Mouse (Mus musculus): ENCODE results near the gene St6galnac3. TPM values are rescaled to one million over a fixed set of nuclear protein-coding genes. Genes with fewer than 3 reads are reported as not detected.
A peak's percentile ranks its signal among the peaks of the same experiment; 100 is the strongest.

St6galnac3 gene
- polyA plus RNA-seq, 1 experiment from 2014 or later: 41.4 TPM

DNA sequence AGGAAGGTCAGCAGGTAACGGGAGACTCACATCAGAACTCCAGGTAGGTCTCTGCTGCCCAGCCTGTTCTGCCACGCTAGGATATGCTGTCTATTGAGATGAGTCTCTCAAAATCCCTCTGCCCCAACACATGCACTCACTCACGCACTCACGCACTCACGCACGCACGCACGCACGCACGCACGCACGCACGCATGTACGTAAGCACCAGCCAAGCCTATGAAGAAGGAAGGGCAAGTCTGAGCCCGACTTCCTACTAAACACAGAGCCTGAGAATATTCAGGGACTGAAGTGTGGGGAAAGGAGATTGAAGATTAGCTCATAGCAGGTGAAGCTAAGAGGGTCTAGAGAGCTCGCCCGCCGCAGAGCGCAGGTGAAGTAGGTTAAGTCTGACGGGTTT lies 249.5 kb downstream of the St6galnac3 start:
- H3K27me3 ChIP-seq (ENCODE audit: control insufficient read depth, insufficient read depth, low read length): no peaks in the 10 kb centered on the region
- no peak overlapping the region for H3K9ac ChIP-seq (ENCODE audit: low read length)
- no peaks in the 10 kb centered on the region for H3K9me3 ChIP-seq (ENCODE audit: control insufficient read depth, low read length)
- no peaks in the 10 kb centered on the region for H3K36me3 ChIP-seq (ENCODE audit: control insufficient read depth, insufficient read depth, low read length)
- 93% methylated on average over 20 of the region's 20 CpGs for WGBS
- H3K4me1 ChIP-seq (ENCODE audit: control insufficient read depth, insufficient read depth, low read length): no peaks in the 10 kb centered on the region; the same call in 1 of the 2 replicates
- DNase-seq (ENCODE audit: low spot score): no peak
- no peak for ATAC-seq (ENCODE audit: insufficient read depth, low FRiP score, low TSS enrichment)
- no peak overlapping the region for H3K4me3 ChIP-seq (ENCODE audit: low read depth, low read length)
- no peak overlapping the region for H3K27ac ChIP-seq (ENCODE audit: low read depth, low read length)
- H3K4me2 ChIP-seq (ENCODE audit: low read depth): no peak overlapping the region

DNA sequence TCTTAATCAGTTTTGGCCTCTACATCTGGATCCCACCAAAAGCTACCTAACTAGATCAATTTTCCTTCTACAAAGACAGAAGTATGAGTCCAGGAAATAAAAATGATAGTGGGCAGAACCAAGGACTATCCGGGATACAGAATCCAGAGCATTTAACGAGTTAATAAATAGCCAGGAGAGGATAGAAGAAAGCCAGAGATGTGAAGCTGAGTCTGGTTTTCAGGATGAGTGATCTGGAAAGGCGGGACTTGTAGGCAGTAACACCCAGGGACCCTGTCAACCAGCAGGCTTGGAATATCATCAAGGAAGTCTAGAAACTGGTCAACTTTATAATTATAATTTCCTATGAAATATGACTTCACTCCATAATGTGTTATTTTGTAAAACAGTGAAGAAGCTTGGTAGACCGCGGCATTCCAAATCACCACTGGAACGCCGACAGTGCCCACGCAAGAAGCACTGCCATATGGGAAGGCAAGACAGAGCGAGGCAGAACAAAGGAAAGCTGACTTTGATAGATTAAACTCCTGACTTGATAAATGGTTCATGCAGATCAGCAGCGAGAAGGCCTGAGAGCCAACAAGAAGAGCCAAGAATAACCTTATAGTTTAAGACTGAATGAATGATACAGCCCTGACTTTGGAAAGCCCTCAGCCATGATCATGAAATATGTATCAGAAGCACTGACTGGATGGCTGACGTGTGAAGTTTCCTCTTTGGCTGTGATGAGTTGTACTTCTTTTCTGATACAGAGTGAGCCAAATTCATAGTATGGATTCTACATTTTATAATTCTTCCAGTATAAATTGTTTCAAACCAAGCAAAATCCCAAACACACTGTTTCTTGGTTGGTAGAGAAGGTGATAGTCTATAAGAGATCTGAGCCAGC lies 252.1 kb downstream of the St6galnac3 start:
- Histone ChIP-seq H3K4me3 (ENCODE audit: low read depth, low read length) (no peak overlapping the region), H3K9ac (ENCODE audit: low read length) (no peak overlapping the region), H3K36me3 (ENCODE audit: control insufficient read depth, insufficient read depth, low read length) (no peaks in the 10 kb centered on the region), H3K4me1 (ENCODE audit: control insufficient read depth, insufficient read depth, low read length) (no peaks in the 10 kb centered on the region), H3K4me2 (ENCODE audit: low read depth) (no peak overlapping the region), H3K27ac (ENCODE audit: low read depth, low read length) (no peak overlapping the region), H3K27me3 (ENCODE audit: control insufficient read depth, insufficient read depth, low read length) (no peaks in the 10 kb centered on the region), H3K9me3 (ENCODE audit: control insufficient read depth, low read length) (no peaks in the 10 kb centered on the region)
- 63% methylated on average over 11 of the region's 11 CpGs for WGBS
- ATAC-seq (ENCODE audit: insufficient read depth, low FRiP score, low TSS enrichment) (no peak), DNase-seq (ENCODE audit: low spot score) (peak; percentile 33)

DNA sequence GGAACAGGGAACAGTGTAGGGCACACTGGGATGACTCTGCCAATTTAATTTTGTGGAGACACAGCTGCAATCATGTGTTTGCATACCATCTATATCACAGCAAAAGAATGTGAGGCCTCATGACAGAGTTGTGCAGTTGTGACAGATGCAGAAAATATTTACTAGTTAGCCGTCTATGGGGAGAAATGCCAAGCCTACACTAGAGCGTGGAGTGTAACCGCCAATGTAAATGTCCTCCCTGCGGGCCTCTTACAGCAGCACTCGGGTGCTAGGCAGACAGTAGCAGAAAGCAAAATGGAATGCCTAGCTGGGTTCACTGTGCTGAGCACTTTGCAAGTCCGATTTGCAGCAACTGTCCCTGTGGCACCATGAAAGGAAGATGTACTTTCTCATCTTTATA lies 261.1 kb downstream of the St6galnac3 start:
- Histone ChIP-seq H3K27me3 (ENCODE audit: control insufficient read depth, insufficient read depth, low read length) (no peaks in the 10 kb centered on the region), H3K4me1 (ENCODE audit: control insufficient read depth, insufficient read depth, low read length) (no peaks in the 10 kb centered on the region), H3K4me2 (ENCODE audit: low read depth) (no peak overlapping the region), H3K9me3 (ENCODE audit: control insufficient read depth, low read length) (no peaks in the 10 kb centered on the region), H3K27ac (ENCODE audit: low read depth, low read length) (no peak overlapping the region), H3K4me3 (ENCODE audit: low read depth, low read length) (no peak overlapping the region), H3K36me3 (ENCODE audit: control insufficient read depth, insufficient read depth, low read length) (no peaks in the 10 kb centered on the region), H3K9ac (ENCODE audit: low read length) (no peak overlapping the region)
- ATAC-seq (ENCODE audit: insufficient read depth, low FRiP score, low TSS enrichment) (no peak), DNase-seq (ENCODE audit: low spot score) (no peak)
- WGBS: 93% methylated on average over 6 of the region's 6 CpGs

DNA sequence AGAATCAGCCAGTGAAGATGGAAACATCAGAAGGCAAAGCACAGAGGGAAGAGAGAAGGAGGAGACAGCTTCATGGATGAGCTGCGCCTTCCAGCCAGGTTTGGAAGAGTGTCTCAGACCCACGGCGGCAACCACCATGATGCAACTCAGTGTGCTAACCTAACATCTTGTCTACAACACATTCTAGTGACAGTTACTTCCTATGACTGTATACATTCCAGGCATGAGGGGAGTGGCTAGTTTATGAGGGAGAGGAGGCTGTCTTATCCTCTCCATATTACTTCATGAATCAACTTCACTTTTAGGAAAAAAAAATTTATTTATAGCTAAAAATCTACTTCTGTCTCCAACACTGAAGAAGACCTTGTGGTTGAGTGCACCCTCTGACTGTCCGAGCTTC lies 264.8 kb downstream of the St6galnac3 start:
- Histone ChIP-seq H3K4me1 (ENCODE audit: control insufficient read depth, insufficient read depth, low read length) (no peaks in the 10 kb centered on the region), H3K4me3 (ENCODE audit: low read depth, low read length) (no peak overlapping the region), H3K4me2 (ENCODE audit: low read depth) (no peak overlapping the region), H3K27ac (ENCODE audit: low read depth, low read length) (no peak overlapping the region), H3K36me3 (ENCODE audit: control insufficient read depth, insufficient read depth, low read length) (no peaks in the 10 kb centered on the region), H3K9ac (ENCODE audit: low read length) (no peak overlapping the region), H3K27me3 (ENCODE audit: control insufficient read depth, insufficient read depth, low read length) (no peaks in the 10 kb centered on the region), H3K9me3 (ENCODE audit: control insufficient read depth, low read length) (no peaks in the 10 kb centered on the region)
- 95% methylated on average over 4 of the region's 4 CpGs for WGBS
- DNase-seq (ENCODE audit: low spot score) (no peak), ATAC-seq (ENCODE audit: insufficient read depth, low FRiP score, low TSS enrichment) (no peak)

DNA sequence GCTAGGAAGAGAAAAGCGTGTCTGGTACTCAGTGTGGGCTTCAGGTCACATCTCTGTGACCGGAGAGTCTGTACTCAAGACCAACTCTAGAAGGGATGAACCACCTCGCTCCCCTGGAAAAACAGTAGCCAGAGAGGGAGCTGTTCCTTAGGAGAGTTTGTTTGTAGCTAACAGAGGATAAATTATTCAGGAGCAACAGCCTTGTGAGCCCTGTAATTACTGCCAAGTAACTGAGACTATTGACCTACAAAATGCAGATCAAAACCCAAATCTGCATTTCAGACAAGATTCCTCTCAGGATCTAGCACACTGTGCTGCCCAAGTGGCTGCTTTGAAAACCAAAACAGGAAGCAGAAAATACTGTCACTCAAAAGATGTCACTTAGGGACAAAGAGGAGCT lies 266.4 kb downstream of the St6galnac3 start:
- Histone ChIP-seq H3K36me3 (ENCODE audit: control insufficient read depth, insufficient read depth, low read length) (no peaks in the 10 kb centered on the region), H3K27ac (ENCODE audit: low read depth, low read length) (no peak overlapping the region), H3K4me2 (ENCODE audit: low read depth) (no peak overlapping the region), H3K9me3 (ENCODE audit: control insufficient read depth, low read length) (no peaks in the 10 kb centered on the region), H3K4me1 (ENCODE audit: control insufficient read depth, insufficient read depth, low read length) (no peaks in the 10 kb centered on the region), H3K9ac (ENCODE audit: low read length) (no peak overlapping the region), H3K27me3 (ENCODE audit: control insufficient read depth, insufficient read depth, low read length) (no peaks in the 10 kb centered on the region), H3K4me3 (ENCODE audit: low read depth, low read length) (no peak overlapping the region)
- WGBS: 86% methylated on average over 3 of the region's 3 CpGs
- DNase-seq (ENCODE audit: low spot score): no peak
- no peak for ATAC-seq (ENCODE audit: insufficient read depth, low FRiP score, low TSS enrichment)

DNA sequence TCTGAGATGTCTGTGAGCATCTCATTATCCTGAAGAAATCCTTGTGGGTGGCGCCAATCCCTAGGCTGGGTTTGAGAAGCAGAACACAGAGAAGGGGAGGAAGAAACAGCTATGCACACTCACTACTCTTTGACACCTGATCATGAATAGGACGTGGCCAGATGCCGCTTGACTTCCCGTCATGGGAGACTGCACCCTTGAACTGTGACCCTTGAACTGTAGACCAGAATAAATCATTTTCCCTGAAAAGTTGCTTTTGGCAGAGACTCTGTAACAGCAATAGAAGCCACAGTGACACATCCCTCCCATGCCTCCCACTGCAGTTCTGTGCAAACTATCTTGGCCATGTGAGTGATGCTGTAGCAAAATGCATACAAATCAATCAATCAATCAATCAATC lies 267.3 kb downstream of the St6galnac3 start:
- WGBS: 82% methylated on average over 4 of the region's 4 CpGs
- Histone ChIP-seq H3K36me3 (ENCODE audit: control insufficient read depth, insufficient read depth, low read length) (no peaks in the 10 kb centered on the region), H3K9me3 (ENCODE audit: control insufficient read depth, low read length) (no peaks in the 10 kb centered on the region), H3K4me1 (ENCODE audit: control insufficient read depth, insufficient read depth, low read length) (no peaks in the 10 kb centered on the region), H3K9ac (ENCODE audit: low read length) (no peak overlapping the region), H3K27me3 (ENCODE audit: control insufficient read depth, insufficient read depth, low read length) (no peaks in the 10 kb centered on the region), H3K4me2 (ENCODE audit: low read depth) (no peak overlapping the region), H3K27ac (ENCODE audit: low read depth, low read length) (no peak overlapping the region), H3K4me3 (ENCODE audit: low read depth, low read length) (no peak overlapping the region)
- ATAC-seq (ENCODE audit: insufficient read depth, low FRiP score, low TSS enrichment) (no peak), DNase-seq (ENCODE audit: low spot score) (no peak)

DNA sequence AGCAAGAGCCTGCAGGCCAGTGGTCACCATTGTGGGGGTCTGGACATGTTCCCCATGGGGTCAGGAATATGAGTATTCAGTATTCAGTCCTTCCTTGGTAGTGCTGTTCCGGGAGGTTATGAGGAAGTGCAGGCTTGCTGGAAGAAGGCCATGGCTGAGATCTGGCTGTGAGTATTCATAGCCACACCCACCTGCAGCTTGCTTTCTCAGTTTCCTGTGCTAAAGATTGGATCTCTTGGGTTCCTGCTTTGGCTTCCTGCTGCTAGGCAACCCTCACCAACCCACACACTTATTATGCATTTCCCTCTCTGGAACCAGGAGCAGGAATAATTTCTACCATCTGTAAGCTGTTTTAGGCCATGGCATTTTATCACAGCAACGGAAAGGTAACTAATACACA lies 267.8 kb downstream of the St6galnac3 start:
- no peak overlapping the region for H3K27ac ChIP-seq (ENCODE audit: low read depth, low read length)
- H3K4me2 ChIP-seq (ENCODE audit: low read depth): no peak overlapping the region
- no peak for DNase-seq (ENCODE audit: low spot score)
- no peak overlapping the region for H3K9ac ChIP-seq (ENCODE audit: low read length)
- no peaks in the 10 kb centered on the region for H3K4me1 ChIP-seq (ENCODE audit: control insufficient read depth, insufficient read depth, low read length)
- WGBS: 83% methylated on average over 2 of the region's 2 CpGs
- no peaks in the 10 kb centered on the region for H3K9me3 ChIP-seq (ENCODE audit: control insufficient read depth, low read length)
- ATAC-seq (ENCODE audit: insufficient read depth, low FRiP score, low TSS enrichment): no peak
- H3K27me3 ChIP-seq (ENCODE audit: control insufficient read depth, insufficient read depth, low read length): no peaks in the 10 kb centered on the region
- no peaks in the 10 kb centered on the region for H3K36me3 ChIP-seq (ENCODE audit: control insufficient read depth, insufficient read depth, low read length)
- no peak overlapping the region for H3K4me3 ChIP-seq (ENCODE audit: low read depth, low read length)

DNA sequence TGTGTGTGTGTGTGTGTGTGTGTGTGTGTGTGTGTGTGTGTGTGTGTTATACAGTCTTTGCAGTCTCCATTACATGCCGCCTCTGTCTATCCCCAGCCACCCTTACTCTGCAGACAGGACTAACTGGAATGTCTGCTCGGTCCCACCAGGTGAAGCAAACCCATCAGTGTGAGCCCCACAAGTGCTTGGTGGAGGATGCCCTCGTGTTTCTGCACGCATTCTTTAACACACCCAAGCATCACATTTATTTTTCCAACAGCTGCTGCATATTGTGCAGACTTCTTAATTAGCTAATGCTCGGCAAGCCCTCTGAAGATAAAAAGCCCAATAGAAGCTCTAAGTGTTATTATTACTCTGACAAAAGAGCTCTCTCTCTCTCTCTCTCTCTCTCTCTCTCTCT lies 268.7 kb downstream of the St6galnac3 start:
- H3K9ac ChIP-seq (ENCODE audit: low read length): no peak overlapping the region
- 82% methylated on average over 5 of the region's 5 CpGs for WGBS
- no peak for ATAC-seq (ENCODE audit: insufficient read depth, low FRiP score, low TSS enrichment)
- DNase-seq (ENCODE audit: low spot score): no peak
- H3K4me3 ChIP-seq (ENCODE audit: low read depth, low read length): no peak overlapping the region
- no peaks in the 10 kb centered on the region for H3K27me3 ChIP-seq (ENCODE audit: control insufficient read depth, insufficient read depth, low read length)
- H3K4me1 ChIP-seq (ENCODE audit: control insufficient read depth, insufficient read depth, low read length): no peaks in the 10 kb centered on the region
- no peak overlapping the region for H3K27ac ChIP-seq (ENCODE audit: low read depth, low read length)
- H3K9me3 ChIP-seq (ENCODE audit: control insufficient read depth, low read length): no peaks in the 10 kb centered on the region
- H3K36me3 ChIP-seq (ENCODE audit: control insufficient read depth, insufficient read depth, low read length): no peaks in the 10 kb centered on the region
- H3K4me2 ChIP-seq (ENCODE audit: low read depth): no peak overlapping the region
